Mouse (Mus musculus): ENCODE measurements around the gene Nebl. TPM values are rescaled to one million over a fixed set of nuclear protein-coding genes. Genes with fewer than 3 reads are reported as not detected.

Nebl gene
- polyA plus RNA-seq, 1 experiment from 2014 or later, result 0.45 TPM

DNA sequence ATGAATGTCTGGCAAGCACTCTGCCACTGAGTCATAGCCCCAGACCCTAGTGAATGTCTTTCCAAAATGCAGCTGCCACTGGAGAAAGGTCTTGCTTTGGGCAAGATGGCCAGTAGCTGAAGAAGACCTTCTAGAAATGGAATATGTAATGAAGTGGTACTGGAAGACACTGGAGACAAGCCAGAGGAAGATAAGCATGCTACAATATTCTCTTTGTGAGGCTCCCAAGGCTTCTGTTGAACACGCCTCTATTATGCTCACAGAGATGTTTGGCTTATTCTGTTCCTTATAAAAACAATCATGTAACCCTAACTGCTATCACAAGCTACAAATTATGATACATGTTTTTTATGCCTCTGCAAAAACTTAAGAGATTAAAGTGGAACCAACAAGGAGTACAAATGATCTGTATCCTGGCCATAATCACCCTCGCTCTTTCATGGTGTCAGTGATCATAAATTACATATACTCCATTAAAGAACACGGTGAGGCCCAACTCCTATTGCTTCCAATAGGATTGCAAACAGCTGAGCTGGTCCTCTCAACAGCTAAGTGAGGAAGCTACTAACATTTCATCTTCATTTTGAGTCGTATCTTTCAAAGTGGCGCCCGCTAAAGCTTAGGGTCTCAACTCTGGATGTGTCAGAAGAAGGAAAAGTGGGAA is 145.8 kb downstream of the Nebl start:
- Histone ChIP-seq H3K36me3 (replicated peaks; ENCODE audit: insufficient read depth, low read length) (no peaks in the 10 kb centered on the region), H3K9ac (replicated peaks) (no peak overlapping the region), H3K27ac (ENCODE audit: low read depth) (no peak overlapping the region), H3K9me3 (ENCODE audit: low read length) (no peaks in the 10 kb centered on the region), H3K4me3 (ENCODE audit: low read depth, low read length) (no peak overlapping the region), H3K4me2 (ENCODE audit: low read depth, low read length) (no peak overlapping the region), H3K27me3 (ENCODE audit: insufficient read depth, low read length) (no peaks in the 10 kb centered on the region), H3K4me1 (ENCODE audit: insufficient read depth) (0 out of 2 replicates have a peak, but pooled peaks cover 5% of the 10 kb centered on the region)
- WGBS (ENCODE audit: insufficient replicate concordance), result 78% methylated on average over 6 of the region's 6 CpGs
- DNase-seq, result no peak
- TF ChIP-seq CTCF (IDR thresholded peaks at IDR 0.05; ENCODE audit: low read depth), result no peak
- TF ChIP-seq EP300 (IDR thresholded peaks at IDR 0.05; ENCODE audit: low read depth), result no peak
- no peak for ATAC-seq

DNA sequence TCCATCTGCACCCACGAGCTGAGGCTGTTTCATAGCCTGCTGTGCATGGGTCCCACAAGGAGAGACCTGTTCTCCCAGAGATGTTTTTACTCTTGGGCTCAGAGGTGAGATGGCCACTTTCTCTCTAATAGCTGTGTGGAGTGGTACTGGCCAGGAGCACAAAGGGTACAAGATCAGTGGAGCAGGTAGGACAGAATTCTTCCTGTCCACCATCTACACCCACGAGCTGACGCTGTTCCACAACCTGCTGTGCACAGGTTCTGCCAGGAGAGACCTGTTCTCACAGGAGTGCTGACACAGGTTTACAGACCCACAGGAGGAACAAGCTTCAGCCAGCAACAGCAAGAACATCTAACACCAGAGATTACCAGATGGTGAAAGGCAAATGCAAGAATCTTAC is 155.6 kb downstream of the Nebl start:
- 76% methylated on average over 3 of the region's 3 CpGs for WGBS (ENCODE audit: insufficient replicate concordance)

DNA sequence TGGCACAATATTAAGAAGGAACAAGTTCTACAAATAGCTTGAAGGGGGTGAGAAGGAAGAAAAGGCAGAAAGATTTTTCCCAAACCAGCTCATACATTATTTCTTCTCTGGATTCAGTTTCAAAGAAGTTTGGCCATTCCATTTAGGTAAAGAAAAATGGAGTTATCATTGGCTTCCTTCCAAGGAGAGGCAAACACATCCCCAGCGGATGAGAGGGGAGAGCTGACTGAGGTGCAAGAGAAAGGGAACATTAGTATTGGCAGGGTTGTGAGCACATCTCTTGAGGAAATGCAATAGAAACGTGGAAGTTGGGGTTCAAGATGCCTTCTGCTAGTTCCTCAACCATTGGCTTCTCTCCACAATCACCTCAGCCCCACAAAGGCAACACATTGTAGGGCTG is 159.5 kb downstream of the Nebl start:
- Histone ChIP-seq H3K4me2 (ENCODE audit: low read depth, low read length) (no peak overlapping the region), H3K27ac (ENCODE audit: low read depth) (no peak overlapping the region), H3K4me1 (ENCODE audit: insufficient read depth) (no peaks in the 10 kb centered on the region), H3K4me3 (ENCODE audit: low read depth, low read length) (no peak overlapping the region), H3K36me3 (replicated peaks; ENCODE audit: insufficient read depth, low read length) (no peaks in the 10 kb centered on the region), H3K9ac (replicated peaks) (no peak overlapping the region), H3K27me3 (ENCODE audit: insufficient read depth, low read length) (no peaks in the 10 kb centered on the region), H3K9me3 (ENCODE audit: low read length) (no peaks in the 10 kb centered on the region)
- DNase-seq, result no peak
- TF ChIP-seq EP300 (IDR thresholded peaks at IDR 0.05; ENCODE audit: low read depth) (no peak), CTCF (IDR thresholded peaks at IDR 0.05; ENCODE audit: low read depth) (no peak)
- ATAC-seq, result no peak
- WGBS (ENCODE audit: insufficient replicate concordance), result 39% methylated on average over 2 of the region's 2 CpGs

More for the DNA sequence above, 155.6 kb downstream of the Nebl start:
- DNase-seq (no peak), ATAC-seq (no peak)
- Histone ChIP-seq H3K9me3 (ENCODE audit: low read length) (no peaks in the 10 kb centered on the region), H3K9ac (replicated peaks) (no peak overlapping the region), H3K36me3 (replicated peaks; ENCODE audit: insufficient read depth, low read length) (no peaks in the 10 kb centered on the region), H3K27ac (ENCODE audit: low read depth) (no peak overlapping the region), H3K4me1 (ENCODE audit: insufficient read depth) (no peaks in the 10 kb centered on the region), H3K4me2 (ENCODE audit: low read depth, low read length) (no peak overlapping the region), H3K4me3 (ENCODE audit: low read depth, low read length) (no peak overlapping the region), H3K27me3 (ENCODE audit: insufficient read depth, low read length) (no peaks in the 10 kb centered on the region)
- TF ChIP-seq EP300 (IDR thresholded peaks at IDR 0.05; ENCODE audit: low read depth) (no peak), CTCF (IDR thresholded peaks at IDR 0.05; ENCODE audit: low read depth) (no peak)

DNA sequence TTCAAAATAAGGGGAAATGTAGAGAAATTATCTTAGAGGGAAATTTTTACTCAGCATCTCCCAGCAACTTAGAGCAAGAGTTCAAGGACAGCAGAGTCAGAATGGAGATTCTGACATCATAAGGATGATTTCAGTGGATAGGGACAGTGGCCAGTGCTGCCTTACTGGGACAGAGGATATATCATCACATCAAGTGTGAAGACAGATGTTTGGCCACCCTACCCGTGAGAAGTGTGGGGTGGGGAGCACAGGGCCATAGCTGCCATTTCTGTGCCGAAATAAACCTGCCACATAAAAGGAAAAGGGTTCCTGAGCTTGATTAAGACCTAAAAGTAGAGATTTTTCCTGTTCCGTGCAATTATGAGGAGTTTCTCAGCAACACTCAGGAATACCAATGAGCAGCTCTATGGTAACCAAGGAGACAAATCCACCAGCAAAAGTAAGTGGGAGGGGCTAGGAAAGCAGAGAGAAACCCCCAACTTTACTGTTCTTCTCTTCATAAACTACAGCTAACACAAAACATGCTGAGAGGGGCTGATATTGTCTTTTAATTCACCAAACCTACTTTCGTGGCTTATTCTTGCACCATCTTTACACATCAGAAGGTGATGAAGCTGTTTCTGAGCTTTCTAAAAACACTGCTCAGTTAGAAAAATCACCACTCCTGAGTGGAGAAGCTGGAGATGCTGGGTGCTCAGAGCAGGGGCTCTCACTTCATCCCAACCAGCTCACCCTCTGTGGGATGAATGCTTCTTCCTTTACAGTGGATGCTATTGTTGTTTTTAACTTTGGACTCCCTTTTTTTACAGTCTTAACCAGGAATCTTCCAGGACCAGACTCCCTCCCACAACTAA is 172.1 kb downstream of the Nebl start:
- H3K27ac ChIP-seq (ENCODE audit: low read depth), result no peak overlapping the region
- DNase-seq, result no peak
- no peaks in the 10 kb centered on the region for H3K36me3 ChIP-seq (replicated peaks; ENCODE audit: insufficient read depth, low read length)
- no peaks in the 10 kb centered on the region for H3K9me3 ChIP-seq (ENCODE audit: low read length)
- H3K27me3 ChIP-seq (ENCODE audit: insufficient read depth, low read length), result no peaks in the 10 kb centered on the region
- no peak for ATAC-seq
- no peak for TF ChIP-seq CTCF (IDR thresholded peaks at IDR 0.05; ENCODE audit: low read depth)
- TF ChIP-seq EP300 (IDR thresholded peaks at IDR 0.05; ENCODE audit: low read depth), result no peak
- H3K4me3 ChIP-seq (ENCODE audit: low read depth, low read length), result no peak overlapping the region
- no peak overlapping the region for H3K4me2 ChIP-seq (ENCODE audit: low read depth, low read length)
- H3K9ac ChIP-seq (replicated peaks), result no peak overlapping the region
- 68% methylated on average over 4 of the region's 4 CpGs for WGBS (ENCODE audit: insufficient replicate concordance)
- no peaks in the 10 kb centered on the region for H3K4me1 ChIP-seq (ENCODE audit: insufficient read depth)

DNA sequence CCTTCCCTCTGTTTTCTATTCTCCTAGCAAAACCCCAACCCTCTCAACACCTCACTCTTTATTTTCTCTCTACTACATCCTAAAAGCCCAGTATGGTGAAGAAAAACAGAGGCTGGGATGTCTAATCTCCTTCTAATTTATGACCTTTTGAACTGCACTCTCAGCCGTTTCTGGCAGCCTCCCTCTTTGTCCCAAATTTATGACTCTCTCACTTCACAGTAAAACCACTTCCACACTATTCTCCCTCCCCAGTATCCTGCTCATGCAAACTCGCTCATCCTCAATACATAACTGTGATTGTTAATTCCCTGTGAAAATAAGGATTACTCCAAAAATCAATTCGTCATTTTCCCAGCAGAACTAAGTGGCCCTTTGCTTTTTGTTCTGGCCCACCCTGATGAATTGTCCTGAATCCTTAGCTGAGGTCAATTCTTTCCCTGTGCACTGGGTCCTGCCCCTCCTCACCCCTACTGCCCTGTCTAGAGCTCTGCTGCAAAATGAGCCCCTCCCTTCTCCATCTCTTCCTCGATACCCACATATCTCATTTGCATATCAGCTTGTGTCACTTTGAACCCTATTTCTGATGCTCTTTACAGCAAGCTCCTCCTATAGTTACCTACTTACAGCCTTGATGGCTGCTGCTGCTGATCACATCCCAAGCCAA is 181.2 kb downstream of the Nebl start:
- H3K27ac ChIP-seq (ENCODE audit: low read depth), result no peak overlapping the region
- ATAC-seq (no peak), DNase-seq (no peak)
- H3K4me3 ChIP-seq (ENCODE audit: low read depth, low read length), result no peak overlapping the region
- H3K9me3 ChIP-seq (ENCODE audit: low read length), result no peaks in the 10 kb centered on the region
- H3K27me3 ChIP-seq (ENCODE audit: insufficient read depth, low read length), result no peaks in the 10 kb centered on the region
- H3K4me1 ChIP-seq (ENCODE audit: insufficient read depth), result no peaks in the 10 kb centered on the region
- no peak overlapping the region for H3K9ac ChIP-seq (replicated peaks)
- no peaks in the 10 kb centered on the region for H3K36me3 ChIP-seq (replicated peaks; ENCODE audit: insufficient read depth, low read length)
- no peak overlapping the region for H3K4me2 ChIP-seq (ENCODE audit: low read depth, low read length)
- 43% methylated on average over 4 of the region's 4 CpGs for WGBS (ENCODE audit: insufficient replicate concordance)
- TF ChIP-seq CTCF (IDR thresholded peaks at IDR 0.05; ENCODE audit: low read depth), result no peak
- no peak for TF ChIP-seq EP300 (IDR thresholded peaks at IDR 0.05; ENCODE audit: low read depth)

DNA sequence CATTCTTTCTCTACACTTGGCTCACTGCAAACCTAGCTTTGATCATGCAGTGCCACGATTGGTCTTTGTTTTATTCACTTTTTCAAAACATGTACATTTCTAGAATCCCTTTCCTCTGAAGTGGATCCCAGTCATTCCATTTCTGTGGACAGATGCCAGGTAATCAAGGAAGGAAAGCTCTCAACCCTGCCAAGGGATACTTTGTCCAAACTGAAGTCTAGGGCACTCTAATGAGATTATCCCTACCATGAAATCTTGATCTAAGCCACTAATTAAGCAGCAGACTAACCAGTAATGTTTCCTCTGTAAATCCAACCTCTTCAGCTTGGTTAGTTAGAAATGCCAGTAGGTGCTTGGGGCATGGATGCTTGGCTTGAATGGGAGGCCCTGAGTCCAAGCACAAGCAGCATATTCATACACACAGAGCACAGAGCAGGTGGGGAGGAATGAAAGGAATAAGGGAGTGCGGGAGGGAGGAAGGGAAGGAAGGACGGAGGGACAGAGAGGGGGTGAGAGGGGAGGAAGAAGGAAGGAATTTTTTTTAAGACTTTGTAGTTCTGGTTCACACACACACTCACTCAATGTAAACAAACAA is 184.8 kb downstream of the Nebl start:
- Histone ChIP-seq H3K36me3 (replicated peaks; ENCODE audit: insufficient read depth, low read length) (no peaks in the 10 kb centered on the region), H3K4me2 (ENCODE audit: low read depth, low read length) (no peak overlapping the region), H3K9me3 (ENCODE audit: low read length) (no peaks in the 10 kb centered on the region), H3K4me1 (ENCODE audit: insufficient read depth) (no peaks in the 10 kb centered on the region), H3K4me3 (ENCODE audit: low read depth, low read length) (no peak overlapping the region), H3K27me3 (ENCODE audit: insufficient read depth, low read length) (no peaks in the 10 kb centered on the region), H3K27ac (ENCODE audit: low read depth) (no peak overlapping the region), H3K9ac (replicated peaks) (no peak overlapping the region)
- DNase-seq, result no peak
- WGBS (ENCODE audit: insufficient replicate concordance), result 68% methylated on average over 3 of the region's 3 CpGs
- no peak for ATAC-seq
- no peak for TF ChIP-seq CTCF (IDR thresholded peaks at IDR 0.05; ENCODE audit: low read depth)
- no peak for TF ChIP-seq EP300 (IDR thresholded peaks at IDR 0.05; ENCODE audit: low read depth)

All from liver, postnatal 0 days (tissue).